Mouse (Mus musculus) induced T-regulatory cell, adult 2 months (primary cell): ENCODE data around the gene Gm17268.
A peak's percentile ranks its signal among the peaks of the same experiment; 100 is the strongest.

Source experiments
- DNase-seq: peaks from one replicate; pipeline ENCODE4 v3.0.0-alpha.2; 2012; ENCODE audit warnings: low read depth

Gene Gm17268

GRCm38 (mm10) chr11:82032136-82032535 lies 6.2 kb downstream of the Gm17268 start:
- no peak for DNase-seq

GRCm38 (mm10) chr11:82030171-82030570 lies 8.2 kb downstream of the Gm17268 start:
- DNase-seq = no peak

DNA sequence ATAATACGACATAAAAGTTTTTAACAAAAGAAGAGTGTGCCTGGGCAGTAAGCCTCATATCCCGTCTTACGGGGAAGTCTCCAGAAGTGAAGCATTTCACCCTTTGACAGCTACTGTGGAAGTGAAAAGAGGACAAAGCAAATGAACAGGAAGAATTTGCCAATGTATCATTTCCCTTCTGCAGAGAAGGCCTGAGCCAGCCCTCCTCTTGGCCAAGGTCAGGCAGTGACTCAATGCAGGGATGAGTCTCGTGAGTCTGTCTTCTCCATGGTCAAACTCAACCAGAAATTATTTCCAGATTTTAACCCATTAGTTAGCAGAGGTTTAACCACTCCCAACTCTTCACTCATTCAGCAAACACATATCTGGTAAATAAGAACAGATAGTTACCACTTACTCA lies 14.6 kb downstream of the Gm17268 start:
- no peak for DNase-seq

DNA sequence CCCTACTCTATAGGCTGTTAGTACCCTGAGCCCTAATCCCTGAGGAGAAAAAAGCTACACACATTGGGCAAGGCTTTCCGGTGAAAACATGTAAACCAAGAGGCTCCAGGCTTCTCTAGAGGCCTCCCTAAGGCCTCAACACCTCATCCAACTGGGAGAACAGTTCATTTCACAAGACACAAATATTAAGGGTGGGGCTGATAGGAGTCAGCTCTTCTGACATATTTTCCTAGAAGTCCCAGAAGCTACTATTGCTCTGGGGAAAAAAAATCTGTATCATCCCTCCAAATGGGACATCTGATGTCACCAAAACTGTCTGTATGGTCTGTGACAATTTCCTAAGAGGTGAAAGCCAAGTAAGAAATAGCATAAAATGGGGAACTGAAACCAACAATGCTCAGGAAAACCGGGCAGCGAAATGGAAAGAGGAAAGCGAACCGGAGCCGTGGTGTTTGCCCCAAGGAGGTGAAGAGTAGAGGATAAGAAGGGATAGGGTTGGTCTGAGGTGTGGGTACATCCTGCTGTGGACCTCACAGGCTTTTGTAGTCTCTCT lies 15.8 kb downstream of the Gm17268 start:
- no peak for DNase-seq

- DNase-seq = no peak
Observed at GRCm38 (mm10) chr11:82021406-82021805, 17.0 kb downstream of the Gm17268 start.

GRCm38 (mm10) chr11:82019793-82020192 lies 18.6 kb downstream of the Gm17268 start:
- no peak for DNase-seq

GRCm38 (mm10) chr11:82019389-82019788 lies 19.0 kb downstream of the Gm17268 start:
- no peak for DNase-seq

DNA sequence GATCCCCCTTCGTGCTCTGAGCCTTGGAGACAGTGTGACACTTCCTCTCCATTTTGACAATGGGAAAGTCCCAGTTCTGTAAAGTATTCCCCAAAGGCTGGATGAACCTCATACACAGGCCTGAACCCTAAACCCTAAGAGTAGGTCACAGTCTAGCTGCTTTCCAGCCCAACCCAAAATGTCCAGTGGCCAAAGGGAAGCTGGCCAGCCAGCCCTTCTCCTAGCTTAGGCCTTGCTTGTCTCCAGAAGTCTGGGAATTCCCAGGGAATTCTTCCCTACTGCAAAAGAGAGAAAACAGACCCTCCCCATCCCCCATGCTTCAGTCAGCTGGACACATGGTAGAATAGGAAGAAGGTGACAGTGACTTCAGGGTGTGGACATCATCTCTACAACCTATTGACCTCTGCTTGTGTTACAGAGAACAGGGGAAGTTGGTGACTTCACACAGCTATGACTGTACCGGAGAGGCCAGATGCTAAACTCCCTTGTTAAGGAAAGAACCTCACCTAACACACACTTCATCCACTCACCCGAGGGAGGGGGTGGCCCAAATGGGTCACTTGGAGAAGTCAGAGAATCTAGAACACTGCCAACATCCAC lies 22.1 kb downstream of the Gm17268 start:
- DNase-seq = no peak

DNA sequence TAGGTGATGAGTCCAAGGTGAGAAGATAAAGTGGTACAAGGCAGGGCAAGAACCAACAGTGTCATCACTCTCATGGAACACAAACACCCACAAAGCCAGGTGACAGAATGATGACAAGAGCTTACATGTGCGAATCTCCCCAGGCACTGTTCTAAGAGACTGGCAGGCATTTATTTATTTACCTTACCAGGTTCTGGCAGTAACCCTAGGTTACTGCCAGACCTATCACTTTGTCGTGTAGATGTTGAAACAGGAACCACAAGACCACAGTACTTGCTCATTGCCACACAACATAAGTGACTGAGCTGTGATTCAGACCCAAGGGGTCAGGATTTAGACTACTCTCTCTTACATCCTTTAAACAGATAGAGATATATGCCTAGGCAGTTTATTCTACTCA lies 23.3 kb downstream of the Gm17268 start:
- DNase-seq = no peak

- DNase-seq = no peak
Observed at GRCm38 (mm10) chr11:82013756-82014155, 24.6 kb downstream of the Gm17268 start.

- no peak for DNase-seq
Observed at GRCm38 (mm10) chr11:82011411-82012193, 26.8 kb downstream of the Gm17268 start.

DNA sequence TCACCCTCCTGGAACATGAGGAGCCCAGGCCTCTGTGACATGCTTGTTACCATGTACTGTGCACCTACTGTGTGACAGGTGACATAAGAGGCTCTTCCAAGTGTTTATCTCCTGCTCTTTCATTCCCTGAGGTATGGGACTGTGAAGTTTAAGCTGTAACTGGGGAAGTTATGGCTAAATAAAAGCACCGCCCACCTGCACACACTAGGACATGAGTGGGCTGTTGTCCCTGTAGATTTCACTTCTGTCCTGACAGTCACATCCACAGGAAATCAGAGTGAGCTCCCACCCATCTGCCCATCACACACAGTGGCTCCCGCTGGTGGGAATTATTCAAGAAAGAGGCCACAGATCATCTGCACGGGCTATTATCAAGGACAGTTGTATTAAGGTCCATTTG lies 28.2 kb downstream of the Gm17268 start:
- DNase-seq = no peak

- no peak for DNase-seq
Observed at GRCm38 (mm10) chr11:82006796-82007423, 31.5 kb downstream of the Gm17268 start.

- no peak for DNase-seq
Observed at GRCm38 (mm10) chr11:82004810-82005209, 33.6 kb downstream of the Gm17268 start.

DNA sequence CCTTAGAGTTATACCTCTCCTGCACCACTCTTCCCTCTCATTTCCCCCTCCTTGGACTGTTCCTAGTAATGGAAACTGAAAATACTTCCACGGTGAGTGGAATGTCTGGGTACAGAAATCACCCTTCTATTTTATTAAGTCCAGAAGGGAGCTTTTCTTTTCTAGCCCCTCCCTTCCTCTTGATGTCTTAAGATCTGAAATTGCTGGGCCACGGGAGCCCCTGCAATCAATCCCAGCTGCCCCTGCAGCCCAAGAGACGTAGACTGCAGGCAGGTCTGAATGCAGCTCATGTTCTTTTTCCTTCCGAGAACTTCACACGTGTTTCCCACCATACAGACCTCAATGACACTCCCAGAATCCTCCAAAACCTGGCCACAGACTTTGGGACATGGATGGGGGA lies 37.8 kb downstream of the Gm17268 start:
- no peak for DNase-seq

- no peak for DNase-seq
Observed at GRCm38 (mm10) chr11:81999469-81999868, 38.9 kb downstream of the Gm17268 start.

DNA sequence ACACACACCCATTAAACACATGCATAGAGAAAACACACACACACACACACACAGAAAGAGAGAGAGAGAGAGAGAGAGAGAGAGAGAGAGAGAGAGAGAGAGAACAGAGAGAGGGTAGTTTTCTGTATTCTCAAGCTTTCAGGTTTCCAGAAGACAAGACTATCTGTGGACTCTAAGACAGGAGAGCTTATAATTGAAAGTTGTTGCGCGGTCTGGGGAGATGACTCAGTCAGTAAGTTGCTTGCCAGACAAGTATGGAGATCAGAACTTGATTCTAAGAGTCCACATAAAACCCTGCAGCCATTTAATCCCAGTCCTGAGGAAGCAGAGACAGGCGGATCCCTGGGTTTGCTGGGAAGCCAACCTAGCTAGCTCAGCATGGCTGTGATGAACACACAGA lies 39.7 kb downstream of the Gm17268 start:
- DNase-seq = no peak

- no peak for DNase-seq
Observed at GRCm38 (mm10) chr11:81997085-81997484, 41.3 kb downstream of the Gm17268 start.

GRCm38 (mm10) chr11:81996172-81996841 lies 42.1 kb downstream of the Gm17268 start:
- peak; percentile 72 for DNase-seq

- peak; percentile 79 for DNase-seq
Observed at GRCm38 (mm10) chr11:81983146-81983545, 55.2 kb downstream of the Gm17268 start.

- DNase-seq = no peak
Observed at GRCm38 (mm10) chr11:81982191-81982590, 56.2 kb downstream of the Gm17268 start.
